Mouse (Mus musculus) embryonic facial prominence, embryonic 12.5 days (tissue): ENCODE results near the gene Auh. TPM values are rescaled to one million over a fixed set of nuclear protein-coding genes. Genes with fewer than 3 reads are reported as not detected.

Experiments used
- ATAC-seq: fragments of 200-750 bp; cut with Nextera tagmentation; 2 replicates; pipeline ENCODE4 v1.8.0; 2017; ENCODE audit not compliant: insufficient number of reproducible peaks, insufficient read depth, low FRiP score, low TSS enrichment
- H3K27ac ChIP-seq: fragments of 300-500 bp; sonication (generic); 2 replicates; pipeline ENCODE4 v1.5.1; 2016; ENCODE audit warnings: mild to moderate bottlenecking
- H3K27me3 ChIP-seq: fragments of 300-500 bp; sonication (generic); 2 replicates; pipeline ENCODE4 v1.6.1; 2016; ENCODE audit warnings: mild to moderate bottlenecking, moderate library complexity
- H3K36me3 ChIP-seq: fragments of 300-500 bp; sonication (generic); 2 replicates; pipeline ENCODE4 v1.6.1; 2016; ENCODE audit warnings: mild to moderate bottlenecking
- H3K4me1 ChIP-seq: fragments of 300-500 bp; sonication (generic); 2 replicates; pipeline ENCODE4 v1.6.1; 2016
- H3K4me2 ChIP-seq: fragments of 300-500 bp; sonication (generic); replicated peaks from 2 replicates; pipeline ENCODE4 v1.6.1; 2016; ENCODE audit warnings: mild to moderate bottlenecking, moderate library complexity
- H3K4me3 ChIP-seq: fragments of 300-500 bp; sonication (generic); 2 replicates; pipeline ENCODE4 v1.5.1; 2016; ENCODE audit warnings: mild to moderate bottlenecking
- H3K9ac ChIP-seq: fragments of 300-500 bp; sonication (generic); 2 replicates; pipeline ENCODE4 v1.6.1; 2016; ENCODE audit warnings: mild to moderate bottlenecking, moderate library complexity
- H3K9me3 ChIP-seq: fragments of 300-500 bp; sonication (generic); 2 replicates; pipeline ENCODE4 v1.6.1; 2016; ENCODE audit warnings: mild to moderate bottlenecking, moderate library complexity
- WGBS: fragments of 180-500 bp; shearing (Covaris S2); methylation state at CpG from one replicate; pipeline ENCODE4 v1.1.7; 2016; 5-methylcytosine and 5-hydroxymethylcytosine counted together
- polyA plus RNA-seq: library from polyadenylated mRNA; unstranded; fragments of >200 nt; fragmentation: Nextera tagmentation; extraction: Ambion mirVana; gene quantifications from 2 replicates; pipeline ENCODE4 v1.2.1, GENCODE M21; 2016

Auh gene
- polyA plus RNA-seq, 1 experiment from 2014 or later = 45.3 TPM

DNA sequence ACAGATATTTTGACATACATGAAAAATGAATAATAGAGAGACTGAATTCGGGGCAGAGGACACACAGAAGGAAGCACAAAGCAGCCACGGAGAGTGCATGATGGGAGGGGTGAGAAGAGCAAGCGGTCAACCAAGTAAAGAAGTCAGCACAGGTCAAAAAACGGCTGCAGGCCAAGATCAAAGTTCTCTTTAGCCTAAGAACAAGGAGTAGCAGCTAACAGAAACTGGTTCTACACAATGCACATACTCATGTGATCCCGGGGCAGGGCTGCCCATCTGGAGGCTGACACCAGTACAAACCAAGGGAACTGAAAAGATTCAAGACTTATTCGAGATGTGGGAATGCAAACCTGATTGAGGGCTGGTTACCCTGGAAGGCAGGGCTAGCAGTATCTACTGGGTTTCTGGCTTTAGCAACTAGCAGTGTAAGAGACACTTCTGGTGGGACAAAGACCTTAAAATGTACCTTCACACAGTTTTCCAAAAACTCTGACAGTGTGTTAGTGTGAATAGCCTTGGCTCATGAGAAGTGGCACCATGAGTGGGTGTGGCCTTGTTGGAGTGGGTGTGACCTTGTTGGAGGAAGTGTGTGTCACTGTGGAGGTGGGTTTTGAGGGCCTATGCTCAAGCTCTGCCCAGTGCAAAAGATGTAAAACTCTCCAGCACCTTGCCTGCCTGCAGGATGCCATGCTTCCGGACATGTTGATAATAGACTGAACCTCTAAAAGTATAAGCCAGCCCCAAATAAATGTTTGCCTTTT, 8.2 kb downstream of the Auh start:
- H3K4me3 ChIP-seq = no peak overlapping the region
- no peak overlapping the region for H3K27ac ChIP-seq
- H3K36me3 ChIP-seq = 0 out of 2 replicates have a peak, but pooled peaks cover 3% of the 10 kb centered on the region
- no peaks in the 10 kb centered on the region for H3K9me3 ChIP-seq
- H3K4me1 ChIP-seq = no peaks in the 10 kb centered on the region
- H3K4me2 ChIP-seq = no peak overlapping the region
- no peak for ATAC-seq
- no peaks in the 10 kb centered on the region for H3K27me3 ChIP-seq
- 70% methylated on average over 7 of the region's 7 CpGs for WGBS
- no peak overlapping the region for H3K9ac ChIP-seq

DNA sequence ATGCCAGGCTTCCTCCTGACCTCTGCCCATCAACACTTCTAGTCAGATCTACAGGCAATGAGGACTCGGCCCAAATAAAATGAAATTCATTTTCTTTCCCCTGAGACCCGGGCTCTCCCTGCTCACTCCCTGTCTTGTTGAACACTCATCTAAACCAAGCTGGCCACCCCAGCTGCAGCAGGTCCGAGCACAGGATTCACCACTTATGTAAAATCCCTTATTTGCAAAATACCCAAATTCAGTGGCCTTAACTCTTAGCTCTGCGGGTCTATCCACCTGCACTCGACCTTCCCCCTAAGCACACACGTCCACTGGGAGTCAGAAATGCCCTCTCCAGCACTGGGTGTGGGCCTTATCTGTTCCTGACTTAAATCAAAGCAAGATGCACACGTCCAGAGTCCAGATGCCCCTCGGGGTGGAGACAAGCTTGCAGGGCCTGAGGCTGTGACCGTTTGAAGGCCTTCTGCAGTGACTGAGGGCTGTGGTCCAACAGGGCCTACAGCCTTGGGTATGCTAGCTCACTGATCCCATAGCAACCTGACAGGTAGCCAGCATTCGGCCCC, 9.6 kb downstream of the Auh start:
- no peak overlapping the region for H3K4me2 ChIP-seq
- no peak overlapping the region for H3K4me3 ChIP-seq
- H3K4me1 ChIP-seq = no peaks in the 10 kb centered on the region
- H3K9me3 ChIP-seq = no peaks in the 10 kb centered on the region
- H3K27me3 ChIP-seq = no peaks in the 10 kb centered on the region
- no peak overlapping the region for H3K9ac ChIP-seq
- WGBS = 74% methylated on average over 10 of the region's 10 CpGs
- 0 out of 2 replicates have a peak, but pooled peaks cover 3% of the 10 kb centered on the region for H3K36me3 ChIP-seq
- H3K27ac ChIP-seq = no peak overlapping the region
- ATAC-seq = no peak

- H3K4me3 ChIP-seq = no peak overlapping the region
These were observed 11.1 kb downstream of the Auh start for GRCm38 (mm10) chr13:52918333-52918732.

DNA sequence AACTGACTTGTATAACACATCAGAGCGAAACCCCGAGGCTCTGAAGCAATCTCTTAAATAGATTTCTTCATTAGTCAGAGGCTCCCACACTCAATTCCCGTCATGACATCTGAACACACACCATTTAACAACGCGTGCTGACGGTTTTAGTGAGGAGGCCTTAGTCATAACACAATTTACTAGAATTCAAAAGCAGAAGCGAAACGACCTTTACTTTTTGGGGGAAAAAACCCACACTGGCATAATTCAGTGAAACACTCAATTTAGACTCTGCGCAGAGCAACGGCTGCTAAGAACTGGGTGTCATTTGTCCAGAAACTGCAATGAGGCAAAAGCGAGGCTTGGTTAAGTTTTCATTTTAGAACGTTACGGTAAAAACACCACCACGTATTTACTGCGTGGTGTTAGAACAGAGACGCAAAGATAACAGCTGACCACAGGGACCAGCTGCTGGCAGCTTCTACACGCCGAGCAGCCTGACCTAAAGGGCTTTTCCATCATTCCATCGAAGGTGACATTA, 14.8 kb downstream of the Auh start:
- 75% methylated on average over 19 of the region's 19 CpGs for WGBS
- no peak overlapping the region for H3K4me2 ChIP-seq
- no peak for ATAC-seq

More at GRCm38 (mm10) chr13:52918333-52918732, 11.1 kb downstream of the Auh start:
- no peaks in the 10 kb centered on the region for H3K9me3 ChIP-seq
- H3K9ac ChIP-seq = no peak overlapping the region
- 88% methylated on average over 5 of the region's 5 CpGs for WGBS
- no peaks in the 10 kb centered on the region for H3K27me3 ChIP-seq
- no peak overlapping the region for H3K27ac ChIP-seq
- no peak for ATAC-seq
- no peak overlapping the region for H3K4me2 ChIP-seq
- 0 out of 2 replicates have a peak, but pooled peaks cover 3% of the 10 kb centered on the region for H3K36me3 ChIP-seq
- no peaks in the 10 kb centered on the region for H3K4me1 ChIP-seq

GRCm38 (mm10) chr13:52913926-52914325, 15.6 kb downstream of the Auh start:
- H3K36me3 ChIP-seq = 0 out of 2 replicates have a peak, but pooled peaks cover 5% of the 10 kb centered on the region
- H3K27ac ChIP-seq = no peak overlapping the region
- no peaks in the 10 kb centered on the region for H3K9me3 ChIP-seq
- H3K9ac ChIP-seq = no peak overlapping the region
- no peak for ATAC-seq
- WGBS = 84% methylated on average over 7 of the region's 7 CpGs
- no peaks in the 10 kb centered on the region for H3K4me1 ChIP-seq
- H3K4me3 ChIP-seq = no peak overlapping the region
- H3K4me2 ChIP-seq = no peak overlapping the region
- no peaks in the 10 kb centered on the region for H3K27me3 ChIP-seq

More for the DNA sequence above, 14.8 kb downstream of the Auh start:
- no peaks in the 10 kb centered on the region for H3K4me1 ChIP-seq
- 0 out of 2 replicates have a peak, but pooled peaks cover 5% of the 10 kb centered on the region for H3K36me3 ChIP-seq
- no peak overlapping the region for H3K4me3 ChIP-seq
- H3K27me3 ChIP-seq = no peaks in the 10 kb centered on the region
- no peaks in the 10 kb centered on the region for H3K9me3 ChIP-seq
- H3K27ac ChIP-seq = no peak overlapping the region
- no peak overlapping the region for H3K9ac ChIP-seq

DNA sequence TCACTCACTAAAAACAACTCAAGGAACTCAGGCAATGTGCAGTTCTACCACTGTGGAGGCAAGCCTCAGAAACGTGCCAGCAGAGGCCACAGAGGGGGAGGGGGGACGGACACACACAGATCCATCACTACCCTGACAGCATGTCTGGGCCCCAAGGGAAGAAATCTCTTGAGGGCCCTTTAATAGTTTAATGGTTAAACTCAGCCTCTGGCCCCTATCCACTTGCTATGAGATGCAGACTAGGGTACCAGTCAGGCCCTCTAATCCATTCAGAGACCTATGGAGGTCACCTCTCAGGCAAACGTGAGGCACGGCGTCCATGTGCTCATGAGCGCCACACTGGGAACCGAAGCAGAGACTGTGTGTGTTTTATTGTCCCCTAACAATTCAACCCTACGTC, 17.0 kb downstream of the Auh start:
- no peak for ATAC-seq
- Histone ChIP-seq H3K36me3 (peaks cover 17% of the 10 kb centered on the region), H3K4me2 (no peak overlapping the region), H3K27ac (no peak overlapping the region), H3K27me3 (no peaks in the 10 kb centered on the region), H3K4me1 (no peaks in the 10 kb centered on the region), H3K9me3 (no peaks in the 10 kb centered on the region), H3K9ac (no peak overlapping the region), H3K4me3 (no peak overlapping the region)
- WGBS = 71% methylated on average over 8 of the region's 8 CpGs

GRCm38 (mm10) chr13:52911259-52911658, 18.2 kb downstream of the Auh start:
- no peak overlapping the region for H3K27ac ChIP-seq

DNA sequence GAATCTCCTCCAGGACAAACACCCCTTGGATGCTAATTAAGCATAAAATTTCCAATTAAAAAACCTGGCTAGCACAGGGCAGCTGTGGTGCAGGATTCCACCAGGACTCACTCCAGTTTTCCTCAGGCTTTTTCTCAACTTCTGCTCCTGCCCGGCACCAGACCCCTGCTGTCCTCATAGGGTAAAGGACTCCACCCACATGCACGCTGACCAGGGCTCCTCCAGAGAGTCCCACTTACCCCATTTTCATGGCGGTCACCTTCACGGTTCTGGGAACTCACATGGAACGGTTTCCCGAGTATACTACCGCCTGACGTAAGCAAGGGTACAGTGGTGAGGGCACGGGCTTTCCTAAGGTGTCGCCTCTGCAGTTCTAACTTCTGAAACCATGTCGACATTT, 23.2 kb downstream of the Auh start:
- H3K9me3 ChIP-seq = no peaks in the 10 kb centered on the region
- H3K9ac ChIP-seq = no peak overlapping the region
- no peak overlapping the region for H3K27ac ChIP-seq
- H3K4me3 ChIP-seq = no peak overlapping the region
- ATAC-seq = no peak
- 82% methylated on average over 11 of the region's 11 CpGs for WGBS
- H3K4me2 ChIP-seq = no peak overlapping the region
- H3K4me1 ChIP-seq = peaks cover 21% of the 10 kb centered on the region
- H3K36me3 ChIP-seq = peaks cover 21% of the 10 kb centered on the region
- no peaks in the 10 kb centered on the region for H3K27me3 ChIP-seq

More at GRCm38 (mm10) chr13:52911259-52911658, 18.2 kb downstream of the Auh start:
- ATAC-seq = no peak
- Histone ChIP-seq H3K36me3 (peaks cover 26% of the 10 kb centered on the region), H3K4me1 (no peaks in the 10 kb centered on the region), H3K4me2 (no peak overlapping the region), H3K9ac (no peak overlapping the region), H3K9me3 (no peaks in the 10 kb centered on the region), H3K27me3 (no peaks in the 10 kb centered on the region), H3K4me3 (no peak overlapping the region)
- WGBS = 70% methylated on average over 4 of the region's 4 CpGs

- H3K27me3 ChIP-seq = no peaks in the 10 kb centered on the region
- no peak overlapping the region for H3K9ac ChIP-seq
- peak overlapping the region; percentile 72 for H3K27ac ChIP-seq
- peaks cover 21% of the 10 kb centered on the region for H3K36me3 ChIP-seq
- H3K4me1 ChIP-seq = peaks cover 21% of the 10 kb centered on the region
- H3K4me2 ChIP-seq = no peak overlapping the region
- no peaks in the 10 kb centered on the region for H3K9me3 ChIP-seq
- ATAC-seq = no peak
- 19% methylated on average over 6 of the region's 6 CpGs for WGBS
- H3K4me3 ChIP-seq = no peak overlapping the region
These were observed 25.3 kb downstream of the Auh start for GRCm38 (mm10) chr13:52904175-52904574.

DNA sequence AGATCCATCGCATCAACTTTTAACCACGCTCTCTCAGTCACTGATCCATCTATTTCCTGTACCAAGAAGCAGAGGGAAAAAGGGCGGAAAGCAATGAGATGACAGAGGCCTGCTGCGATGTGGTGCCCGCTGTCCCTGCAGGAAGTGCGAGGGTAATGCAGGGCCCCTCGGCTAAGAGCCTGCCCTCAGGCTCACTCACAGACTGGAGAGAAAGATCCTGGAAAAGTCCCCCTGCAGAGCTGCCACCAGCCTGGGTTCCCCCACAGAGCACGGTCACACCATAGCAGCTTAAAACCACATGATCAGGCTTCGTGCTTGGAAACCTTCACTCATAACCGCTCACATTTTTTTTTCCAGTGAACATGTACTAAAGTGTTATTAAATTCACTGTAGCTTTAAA, 25.7 kb downstream of the Auh start:
- 24% methylated on average over 10 of the region's 10 CpGs for WGBS
- Histone ChIP-seq H3K27ac (peak overlapping the region; percentile 72), H3K4me2 (0 out of 2 replicates have a peak overlapping the region, but pooled peaks have one; percentile 11), H3K36me3 (peaks cover 21% of the 10 kb centered on the region), H3K9me3 (no peaks in the 10 kb centered on the region), H3K27me3 (no peaks in the 10 kb centered on the region), H3K4me1 (peaks cover 21% of the 10 kb centered on the region), H3K4me3 (no peak overlapping the region), H3K9ac (no peak overlapping the region)
- ATAC-seq = no peak; the same call in 1 of the 2 replicates

GRCm38 (mm10) chr13:52902517-52902916, 27.0 kb downstream of the Auh start:
- Histone ChIP-seq H3K4me1 (peaks cover 21% of the 10 kb centered on the region), H3K9me3 (no peaks in the 10 kb centered on the region), H3K9ac (no peak overlapping the region), H3K36me3 (peaks cover 9% of the 10 kb centered on the region), H3K4me2 (no peak overlapping the region), H3K27ac (no peak overlapping the region), H3K4me3 (no peak overlapping the region), H3K27me3 (no peaks in the 10 kb centered on the region)
- no peak for ATAC-seq
- 87% methylated on average over 8 of the region's 8 CpGs for WGBS

DNA sequence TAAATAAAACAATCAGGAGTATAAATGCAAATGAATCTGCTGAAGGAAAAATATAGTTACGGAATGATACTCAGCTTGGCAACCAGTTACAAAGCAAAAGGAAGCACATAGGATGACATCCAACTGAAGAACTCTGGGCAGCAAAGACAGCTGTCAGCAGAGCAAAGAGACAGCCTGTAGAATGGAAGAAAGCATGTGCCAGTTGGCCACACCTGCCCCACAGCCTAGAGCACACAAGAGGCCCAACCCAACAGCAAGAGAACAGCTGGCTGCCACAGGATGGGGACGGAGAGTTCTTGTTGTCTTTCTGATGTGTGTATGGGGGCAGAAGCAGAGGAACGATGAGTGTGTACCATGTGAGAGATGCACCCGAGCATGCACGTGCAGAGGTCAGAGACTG, 29.8 kb downstream of the Auh start:
- Histone ChIP-seq H3K9me3 (no peaks in the 10 kb centered on the region), H3K36me3 (peaks cover 10% of the 10 kb centered on the region; the same call in 1 of the 2 replicates), H3K27me3 (no peaks in the 10 kb centered on the region), H3K27ac (no peak overlapping the region), H3K9ac (no peak overlapping the region), H3K4me3 (no peak overlapping the region), H3K4me2 (no peak overlapping the region), H3K4me1 (peaks cover 14% of the 10 kb centered on the region)
- no peak for ATAC-seq
- 92% methylated on average over 5 of the region's 5 CpGs for WGBS
